Mouse (Mus musculus) ovary, adult 2 months (tissue): ENCODE data around the gene Gm49673. TPM values are rescaled to one million over a fixed set of nuclear protein-coding genes. Genes with fewer than 3 reads are reported as not detected.

ENCODE experiments used
- polyA plus RNA-seq: library from polyadenylated mRNA; depleted of rRNA; stranded (reverse); fragments of >200 nt; gene quantifications from 2 replicates; pipeline ENCODE4 v1.2.3, GENCODE M21; 2012; rRNA removed

Gene Gm49673
- 0.79 and 3.4 TPM in 2 replicates for polyA plus RNA-seq

GRCm38 (mm10) chr17:8147439-8148316, at the start of gene Gm49673, which contains the start of gene Rnaset2a:
Gene Gm49673 (minus strand): TSS chr17:8147788.
Gene Rnaset2a (minus strand): TSS chr17:8148097.

GRCm38 (mm10) chr17:8164701-8165607, 17.4 kb upstream of the Gm49673 start, which contains the start of gene Fgfr1op:
Gene Fgfr1op (plus strand): TSS chr17:8165501.

Other genes starting within 250 kb of the Gm49673 start
- 11.1 and 12.1 TPM in 2 replicates for gene Tagap, start 221.8 kb downstream of the Gm49673 start, polyA plus RNA-seq
- gene Rsph3a, start 202.2 kb downstream of the Gm49673 start, polyA plus RNA-seq = 127 and 133 TPM in 2 replicates
- gene Rnaset2a, start 309 bp upstream of the Gm49673 start, polyA plus RNA-seq = 54.8 and 70.6 TPM in 2 replicates
- gene Fgfr1op, start 17.7 kb upstream of the Gm49673 start, polyA plus RNA-seq = 1.5 and 2.0 TPM in 2 replicates
- gene Ccr6, start 88.3 kb upstream of the Gm49673 start, polyA plus RNA-seq = not detected in 2 replicates
- gene Mpc1, start 135.1 kb upstream of the Gm49673 start, polyA plus RNA-seq = 105 and 114 TPM in 2 replicates
- gene Sft2d1, start 163.3 kb upstream of the Gm49673 start, polyA plus RNA-seq = 69.1 and 85.1 TPM in 2 replicates
- gene Prr18, start 189.7 kb upstream of the Gm49673 start, polyA plus RNA-seq = 10.7 and 13.4 TPM in 2 replicates
- gene T2, start 208.2 kb upstream of the Gm49673 start, polyA plus RNA-seq = 4.5 and 5.9 TPM in 2 replicates